Mouse (Mus musculus): ENCODE measurements around the gene Gpr4. TPM values are rescaled to one million over a fixed set of nuclear protein-coding genes. Genes with fewer than 3 reads are reported as not detected.

Gpr4 gene
- total and polyA plus RNA-seq, 3 experiments: 0.15 to 0.19 TPM; not detected in 1

- no peak for DNase-seq (ENCODE audit: low read depth, low spot score)
- H3K79me2 ChIP-seq (ENCODE audit: control insufficient read depth, insufficient read depth, low read length, poor library complexity): no peaks in the 10 kb centered on the region
- H3K36me3 ChIP-seq (ENCODE audit: control insufficient read depth in 1 of 2, insufficient read depth in 2 of 2, low read length in 2 of 2): no peaks in the 10 kb centered on the region; a peak in 1 of 4 replicates
- H3K9ac ChIP-seq (ENCODE audit: control insufficient read depth, low read depth, low read length, poor library complexity, severe bottlenecking): no peak overlapping the region
- 0 out of 2 replicates have a peak, but pooled peaks have one; percentile 35 for TF ChIP-seq TBP (IDR thresholded peaks at IDR 0.05; ENCODE audit: low read depth, low read length)
- TF ChIP-seq NRF1 (IDR thresholded peaks at IDR 0.05; ENCODE audit: insufficient read depth, low read depth, low read length, poor library complexity, severe bottlenecking): no peak
- no peaks in the 10 kb centered on the region for H3K4me1 ChIP-seq (ENCODE audit: control insufficient read depth in 1 of 2, insufficient read depth in 2 of 2, low read length in 2 of 2)
- H3K9me3 ChIP-seq (replicated peaks; ENCODE audit: insufficient read depth, low read length): no peaks in the 10 kb centered on the region
- H3K4me3 ChIP-seq (ENCODE audit: control insufficient read depth in 1 of 2, insufficient read depth in 1 of 2, low read depth in 2 of 2, low read length in 2 of 2): no peak overlapping the region
- no peaks in the 10 kb centered on the region for H3K27me3 ChIP-seq (ENCODE audit: control insufficient read depth in 1 of 2, insufficient read depth in 2 of 2, low read length in 2 of 2)
- H3K27ac ChIP-seq (ENCODE audit: control insufficient read depth, low read depth, low read length): no peak overlapping the region
Measured at GRCm38 (mm10) chr7:19208201-19208910, 4.0 kb upstream of the Gpr4 start.

GRCm38 (mm10) chr7:19208944-19209472, 3.3 kb upstream of the Gpr4 start:
- H3K27me3 ChIP-seq (ENCODE audit: control insufficient read depth in 1 of 2, insufficient read depth in 2 of 2, low read length in 2 of 2): no peaks in the 10 kb centered on the region

GRCm38 (mm10) chr7:19209494-19209893, 2.8 kb upstream of the Gpr4 start:
- Histone ChIP-seq H3K27ac (ENCODE audit: control insufficient read depth, low read depth, low read length) (no peak overlapping the region), H3K9me3 (replicated peaks; ENCODE audit: insufficient read depth, low read length) (no peaks in the 10 kb centered on the region), H3K9ac (ENCODE audit: control insufficient read depth, low read depth, low read length, poor library complexity, severe bottlenecking) (no peak overlapping the region), H3K36me3 (ENCODE audit: control insufficient read depth in 1 of 2, insufficient read depth in 2 of 2, low read length in 2 of 2) (no peaks in the 10 kb centered on the region; a peak in 1 of 4 replicates), H3K79me2 (ENCODE audit: control insufficient read depth, insufficient read depth, low read length, poor library complexity) (no peaks in the 10 kb centered on the region), H3K27me3 (ENCODE audit: control insufficient read depth in 1 of 2, insufficient read depth in 2 of 2, low read length in 2 of 2) (no peaks in the 10 kb centered on the region), H3K4me3 (ENCODE audit: control insufficient read depth in 1 of 2, insufficient read depth in 1 of 2, low read depth in 2 of 2, low read length in 2 of 2) (no peak overlapping the region), H3K4me1 (ENCODE audit: control insufficient read depth in 1 of 2, insufficient read depth in 2 of 2, low read length in 2 of 2) (peaks cover 0 to 1% of the 10 kb centered on the region in 2 experiments; a peak in 1 of 4 replicates)
- no peak for DNase-seq (ENCODE audit: low read depth, low spot score)
- TF ChIP-seq CTCF (IDR thresholded peaks at IDR 0.05 in 2 of 3, conservative IDR thresholded peaks at IDR 0.05 in 1 of 3; ENCODE audit: control insufficient read depth in 1 of 3, insufficient read depth in 1 of 3, low read depth in 2 of 3, low read length in 3 of 3, poor library complexity in 1 of 3, severe bottlenecking in 1 of 3): no peak
- TF ChIP-seq TAL1 (IDR thresholded peaks at IDR 0.05; ENCODE audit: low read length): no peak
- no peak for TF ChIP-seq UBTF (IDR thresholded peaks at IDR 0.05; ENCODE audit: borderline replicate concordance, insufficient read depth, low read depth, low read length)
- no peak for TF ChIP-seq TBP (IDR thresholded peaks at IDR 0.05; ENCODE audit: low read depth, low read length)
- no peak for TF ChIP-seq GABPA (IDR thresholded peaks at IDR 0.05; ENCODE audit: low read depth, low read length)
- no peak for TF ChIP-seq MYC (IDR thresholded peaks at IDR 0.05; ENCODE audit: low read depth, low read length)
- TF ChIP-seq TCF12 (IDR thresholded peaks at IDR 0.05; ENCODE audit: low read depth, low read length): no peak
- no peak for TF ChIP-seq SIN3A (IDR thresholded peaks at IDR 0.05; ENCODE audit: low read length)
- no peak for TF ChIP-seq ETS1 (IDR thresholded peaks at IDR 0.05; ENCODE audit: low read depth, low read length)
- TF ChIP-seq CHD2 (IDR thresholded peaks at IDR 0.05; ENCODE audit: low read length): no peak
- no peak for TF ChIP-seq RCOR1 (IDR thresholded peaks at IDR 0.05; ENCODE audit: low read depth, low read length)

More at GRCm38 (mm10) chr7:19208944-19209472, 3.3 kb upstream of the Gpr4 start:
- no peaks in the 10 kb centered on the region for H3K79me2 ChIP-seq (ENCODE audit: control insufficient read depth, insufficient read depth, low read length, poor library complexity)
- TF ChIP-seq MAX (IDR thresholded peaks at IDR 0.05; ENCODE audit: low read length) (no peak), TAL1 (IDR thresholded peaks at IDR 0.05; ENCODE audit: low read length) (no peak), ZC3H11A (IDR thresholded peaks at IDR 0.05; ENCODE audit: low read depth, low read length) (peak; percentile 43), HCFC1 (IDR thresholded peaks at IDR 0.05; ENCODE audit: low read depth, low read length) (no peak), TBP (IDR thresholded peaks at IDR 0.05; ENCODE audit: low read depth, low read length) (no peak), E2F4 (IDR thresholded peaks at IDR 0.05; ENCODE audit: borderline replicate concordance, low read depth, low read length) (no peak), CTCF (IDR thresholded peaks at IDR 0.05 in 2 of 3, conservative IDR thresholded peaks at IDR 0.05 in 1 of 3; ENCODE audit: control insufficient read depth in 1 of 3, insufficient read depth in 1 of 3, low read depth in 2 of 3, low read length in 3 of 3, poor library complexity in 1 of 3, severe bottlenecking in 1 of 3) (peak in 2 of 3 experiments; percentile 72 to 94; a peak in 4 of 6 replicates), USF1 (IDR thresholded peaks at IDR 0.05; ENCODE audit: low read depth, low read length) (no peak), EP300 (IDR thresholded peaks at IDR 0.05; ENCODE audit: low read depth in 1 of 2, low read length in 2 of 2) (no peak), ZMIZ1 (IDR thresholded peaks at IDR 0.05; ENCODE audit: low read depth, low read length) (no peak), SIN3A (IDR thresholded peaks at IDR 0.05; ENCODE audit: low read length) (no peak), JUND (IDR thresholded peaks at IDR 0.05; ENCODE audit: low read depth, low read length) (no peak), MAFK (IDR thresholded peaks at IDR 0.05; ENCODE audit: borderline replicate concordance, low read depth, low read length) (no peak), ZKSCAN1 (IDR thresholded peaks at IDR 0.05; ENCODE audit: low read depth, low read length) (no peak), USF2 (IDR thresholded peaks at IDR 0.05; ENCODE audit: borderline replicate concordance in 1 of 2, insufficient read depth in 1 of 2, low read depth in 1 of 2, low read length in 2 of 2) (no peak), RAD21 (IDR thresholded peaks at IDR 0.05; ENCODE audit: low read depth, low read length) (peak; percentile 60), POLR2AphosphoS2 (IDR thresholded peaks at IDR 0.05; ENCODE audit: low read length) (no peak), SMC3 (IDR thresholded peaks at IDR 0.05; ENCODE audit: low read depth, low read length) (peak; percentile 62), KAT2A (conservative IDR thresholded peaks at IDR 0.05; ENCODE audit: low read depth, low read length) (no peak), MXI1 (IDR thresholded peaks at IDR 0.05; ENCODE audit: low read depth, low read length) (no peak)
- no peak overlapping the region for H3K4me3 ChIP-seq (ENCODE audit: control insufficient read depth in 1 of 2, insufficient read depth in 1 of 2, low read depth in 2 of 2, low read length in 2 of 2)
- no peak overlapping the region for H3K27ac ChIP-seq (ENCODE audit: control insufficient read depth, low read depth, low read length)
- no peak overlapping the region for H3K9ac ChIP-seq (ENCODE audit: control insufficient read depth, low read depth, low read length, poor library complexity, severe bottlenecking)
- peak; percentile 47 for DNase-seq (ENCODE audit: low read depth, low spot score)
- no peaks in the 10 kb centered on the region for H3K4me1 ChIP-seq (ENCODE audit: control insufficient read depth in 1 of 2, insufficient read depth in 2 of 2, low read length in 2 of 2)
- no peaks in the 10 kb centered on the region; a peak in 1 of 4 replicates for H3K36me3 ChIP-seq (ENCODE audit: control insufficient read depth in 1 of 2, insufficient read depth in 2 of 2, low read length in 2 of 2)
- no peaks in the 10 kb centered on the region for H3K9me3 ChIP-seq (replicated peaks; ENCODE audit: insufficient read depth, low read length)
